Mouse (Mus musculus) adrenal gland, adult 8-10 months (tissue): Measurements from ENCODE around the gene Wars2. TPM values are rescaled to one million over a fixed set of nuclear protein-coding genes. Genes with fewer than 3 reads are reported as not detected.

Source experiments
- DNase-seq: peaks from one replicate; pipeline ENCODE4 v3.0.0; 2022
- microRNA-seq, 2 experiments: library from miRNA; unstranded; fragments of <30 nt; microRNA quantifications; one replicate each; pipeline ENCODE4 v1.2.0; 2022
- total RNA-seq, 4 experiments: library from RNA; stranded (reverse); gene quantifications; 2 replicates each; pipeline ENCODE4 v1.2.4; 2022

The Wars2 gene
- total RNA-seq, 4 experiments from 2014 or later, result 12.8 to 16.4 (median 14.2) TPM

- DNase-seq, result no peak
Measured at GRCm38 (mm10) chr3:99277973-99278580, 137.2 kb downstream of the Wars2 start.

- DNase-seq, result no peak
Measured at GRCm38 (mm10) chr3:99279718-99280117, 138.8 kb downstream of the Wars2 start.

GRCm38 (mm10) chr3:99281453-99281852, 140.6 kb downstream of the Wars2 start:
- DNase-seq, result no peak

- no peak for DNase-seq
Measured at GRCm38 (mm10) chr3:99288302-99288701, 147.4 kb downstream of the Wars2 start.

Small RNAs within 50 kb of the gene (microRNA-seq; reads per million reads assigned to microRNA genes)
- 0 reads per million in 2 experiments for gene Mir6481

Other genes starting within 250 kb of the Wars2 start
- 100 to 1,000 TPM; 231 to 398 (median 393) TPM for gene Hao2, start 247.8 kb upstream of the Wars2 start, total RNA-seq
- gene Tbx15, start 99.3 kb downstream of the Wars2 start, total RNA-seq, result 1 to 10 TPM in 1 of 4 experiments, under 1 TPM in 3; 0.35 to 1.4 (median 0.45) TPM